Mouse (Mus musculus) ES-E14 (cell line): Measurements from ENCODE around the gene Ski.

Source experiments
- HCFC1 ChIP-seq: IDR thresholded peaks from 2 replicates; pipeline ENCODE4 v1.6.1; 2012; ENCODE audit warnings: low read length, inconsistent platforms, borderline replicate concordance; ENCODE audit not compliant: insufficient read depth
- MAFK ChIP-seq: IDR thresholded peaks from 2 replicates; pipeline ENCODE4 v1.6.1; 2014; ENCODE audit warnings: mild to moderate bottlenecking, low read depth, low read length, inconsistent platforms; ENCODE audit not compliant: insufficient read depth
- ZC3H11A ChIP-seq: IDR thresholded peaks from 2 replicates; pipeline ENCODE4 v1.6.1; 2012; ENCODE audit warnings: low read depth, mild to moderate bottlenecking, inconsistent platforms, low read length, borderline replicate concordance
- ZNF384 ChIP-seq: IDR thresholded peaks from 2 replicates; pipeline ENCODE4 v1.6.1; 2012; ENCODE audit warnings: low read depth, low read length, inconsistent platforms

DNA sequence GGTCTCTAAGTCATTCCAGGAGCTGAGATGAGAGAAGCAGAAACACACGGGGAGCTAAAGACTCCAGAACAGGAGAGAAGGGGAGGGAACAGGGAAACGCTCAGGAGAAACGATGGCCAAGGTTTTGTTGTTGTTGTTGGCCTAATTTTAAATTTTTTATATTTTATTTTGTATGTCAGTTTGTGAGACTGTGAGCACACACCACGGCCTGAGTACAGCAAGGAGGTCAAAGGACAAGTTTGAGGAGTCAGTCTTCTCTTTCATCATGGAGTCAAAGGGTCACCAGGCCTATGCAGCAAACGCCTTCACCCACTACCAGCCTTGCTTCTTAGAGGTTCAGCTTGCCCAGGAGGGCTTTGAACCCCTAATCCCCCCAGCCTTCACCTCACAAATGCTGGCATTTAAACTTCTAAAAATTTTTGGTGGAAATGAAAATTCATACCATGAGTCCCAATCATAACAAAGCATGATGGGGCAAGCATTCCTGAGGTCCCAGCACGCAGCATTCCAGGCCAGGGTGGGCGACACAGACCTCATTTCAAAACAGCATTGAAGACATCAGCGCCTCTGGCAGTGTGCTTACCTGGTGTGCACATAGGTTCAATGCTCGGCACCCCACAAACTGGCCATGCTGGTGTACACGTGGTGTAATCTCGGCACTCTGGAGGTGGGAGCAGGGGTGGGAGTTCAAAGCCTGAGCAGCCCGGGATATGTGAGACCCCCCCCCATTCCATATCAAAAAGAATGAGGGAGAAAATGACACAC is 82.9 kb downstream of the Ski start:
- no peak for TF ChIP-seq ZNF384
- no peak for TF ChIP-seq HCFC1
- no peak for TF ChIP-seq ZC3H11A
- no peak for TF ChIP-seq MAFK
